Mouse (Mus musculus): ENCODE measurements around the gene Inhbb.

The Inhbb gene

DNA sequence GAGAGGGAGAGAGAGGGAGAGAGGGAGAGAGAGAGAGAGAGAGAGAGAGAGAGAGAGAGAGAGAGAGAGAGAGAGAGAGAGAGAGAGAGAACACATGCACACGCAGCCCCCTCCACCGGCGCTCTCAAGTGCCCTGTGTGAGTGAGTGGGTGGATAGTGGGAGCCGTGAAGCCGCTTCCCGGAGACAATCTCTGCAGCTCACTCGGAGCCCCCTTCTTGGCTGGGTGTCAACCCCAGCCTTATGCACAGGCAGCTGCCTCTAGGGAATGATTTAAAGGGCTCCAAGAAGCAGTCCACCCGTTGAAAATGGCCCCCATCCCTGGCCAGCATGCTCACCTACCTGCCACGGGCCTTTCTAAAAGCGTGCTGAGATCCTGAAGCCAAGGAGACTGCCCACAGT is 38.1 kb downstream of the Inhbb start:
- no peak for DNase-seq (ENCODE audit: low spot score in 2 of 2)

DNA sequence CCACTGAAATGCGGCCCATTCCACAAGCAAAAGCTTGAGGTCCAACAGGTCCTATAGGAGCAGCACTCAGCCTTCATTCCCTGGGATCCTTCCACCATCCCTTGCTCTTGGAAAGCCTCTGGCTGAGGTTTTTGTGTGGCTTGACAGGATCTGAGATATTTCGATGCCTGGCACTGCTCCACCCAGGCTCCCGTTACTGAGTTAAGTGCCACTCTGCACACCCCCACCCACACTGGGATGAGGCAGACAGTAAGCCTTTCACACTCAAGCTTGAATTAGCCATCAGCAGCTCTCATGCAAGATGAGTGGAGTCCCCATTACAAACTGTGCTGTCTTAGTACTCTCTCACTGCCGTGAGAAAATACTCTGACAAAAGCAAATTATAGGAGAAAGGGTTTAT is 41.4 kb downstream of the Inhbb start:
- DNase-seq (ENCODE audit: low spot score in 2 of 2) = no peak

DNA sequence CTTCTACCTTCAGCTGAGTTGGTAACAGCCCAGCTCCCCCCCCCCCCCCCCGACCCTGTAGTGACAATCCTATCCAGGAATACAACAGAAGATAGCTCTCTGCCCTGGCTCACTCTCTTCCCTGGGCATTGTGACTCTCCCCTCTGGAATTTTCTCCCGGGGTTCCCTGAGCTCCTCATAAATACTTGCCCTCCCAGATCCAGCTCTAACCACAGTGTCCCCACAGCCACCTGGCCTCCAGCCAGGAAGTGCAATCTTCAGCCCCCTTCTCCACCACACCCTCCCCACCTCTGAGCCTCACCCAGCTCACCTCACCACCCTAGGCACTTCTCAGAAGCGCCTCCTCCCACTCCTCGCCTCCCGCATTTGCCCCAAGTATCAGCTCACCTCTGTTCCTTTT is 46.7 kb downstream of the Inhbb start:
- DNase-seq (ENCODE audit: low spot score in 2 of 2) = no peak

DNA sequence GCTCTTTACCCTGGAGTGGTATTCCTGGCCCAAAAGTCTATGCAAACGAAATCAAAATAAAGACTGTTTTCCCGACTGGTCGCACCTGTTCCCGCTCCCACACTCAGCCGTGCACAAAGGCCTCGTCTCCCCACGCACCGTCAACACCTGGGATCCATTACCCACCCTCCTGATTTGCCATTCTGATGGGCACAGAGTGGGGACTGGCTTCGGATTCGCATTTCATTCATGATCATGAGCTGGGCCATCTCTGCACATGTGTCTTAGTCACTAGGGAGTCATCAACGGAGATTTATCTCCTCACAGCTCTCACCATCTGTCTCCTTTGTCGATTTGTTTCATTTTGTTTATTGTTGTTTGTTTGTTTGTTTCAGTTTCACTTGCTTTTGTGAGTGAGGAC is 54.5 kb downstream of the Inhbb start:
- DNase-seq (ENCODE audit: low spot score in 2 of 2) = no peak

DNA sequence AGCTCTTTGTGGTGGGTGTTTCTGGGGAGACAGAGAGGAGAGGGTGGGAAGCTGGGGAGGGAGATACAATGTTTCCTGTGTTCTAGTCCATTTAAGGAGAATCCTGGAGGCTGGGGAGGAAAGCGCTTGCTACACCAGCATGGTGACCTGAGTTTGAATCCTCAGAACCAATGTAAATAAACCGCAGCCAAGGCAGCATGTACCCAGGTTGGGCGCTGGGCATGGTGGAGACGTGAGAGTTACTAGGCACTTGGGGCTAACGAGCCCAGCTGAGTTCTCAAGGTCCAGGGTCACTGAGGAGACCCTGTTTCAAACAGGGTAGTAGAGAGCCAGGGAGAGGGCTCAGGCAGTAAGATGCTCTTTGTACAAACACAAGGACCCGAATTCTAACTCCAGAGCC is 55.7 kb downstream of the Inhbb start:
- no peak for DNase-seq (ENCODE audit: low spot score in 2 of 2)
